Mouse (Mus musculus) G1E (cell line): ENCODE measurements at regions not wholly inside any gene's neighbourhood (a gene's known extent, or its start where the extent isn't known, plus 50 kb on each side); places are given as distances from the start of the nearest gene placed in this dataset.

Experiments
- ATAC-seq: 2 replicates; pipeline ENCODE4 v1.8.0; 2016; ENCODE audit warnings: mild to moderate bottlenecking; ENCODE audit not compliant: insufficient number of reproducible peaks, poor library complexity, low FRiP score, severe bottlenecking; ENCODE audit errors: extremely low read depth
- DNase-seq: peaks from one replicate; pipeline ENCODE4 v3.0.0; 2012; ENCODE audit warnings: low spot score
- H3K27me3 ChIP-seq: 2 replicates; pipeline ENCODE4 v1.6.1; 2012; ENCODE audit warnings: mild to moderate bottlenecking, low read length, inconsistent platforms; ENCODE audit not compliant: insufficient read depth
- H3K36me3 ChIP-seq: replicated peaks from 2 replicates; pipeline ENCODE3; 2012; ENCODE audit warnings: mild to moderate bottlenecking, inconsistent platforms
- H3K4me1 ChIP-seq: 2 replicates; pipeline ENCODE4 v1.6.1; 2012; ENCODE audit warnings: low read depth, low read length, inconsistent platforms, mixed read lengths; ENCODE audit not compliant: insufficient read depth
- H3K4me3 ChIP-seq: 2 replicates; pipeline ENCODE4 v1.5.1; 2012; ENCODE audit warnings: low read depth, mild to moderate bottlenecking, inconsistent platforms, low read length, moderate library complexity, mixed read lengths
- H3K9me3 ChIP-seq: replicated peaks from 2 replicates; pipeline ENCODE4 v1.6.1; 2012; ENCODE audit warnings: inconsistent platforms
- CTCF ChIP-seq: IDR thresholded peaks from 2 replicates; pipeline ENCODE4 v1.5.1; 2012; ENCODE audit warnings: low read depth, low read length, inconsistent platforms, mixed read lengths
- GATA1 ChIP-seq: IDR thresholded peaks from 2 replicates; pipeline ENCODE4 v1.6.1; 2012; ENCODE audit warnings: borderline replicate concordance, low read length, inconsistent platforms, mixed read lengths
- GATA2 ChIP-seq: IDR thresholded peaks from 2 replicates; pipeline ENCODE4 v1.6.1; 2012; ENCODE audit warnings: low read depth, low read length, inconsistent platforms, borderline replicate concordance
- POLR2AphosphoS5 ChIP-seq: IDR thresholded peaks from 2 replicates; pipeline ENCODE4 v1.6.1; 2012; ENCODE audit warnings: low read depth, low read length, inconsistent platforms; ENCODE audit not compliant: insufficient replicate concordance
- TAL1 ChIP-seq: conservative IDR thresholded peaks from 2 replicates; pipeline ENCODE4 v1.6.1; 2012; ENCODE audit warnings: low read depth, low read length, inconsistent platforms, mixed read lengths

- H3K9me3 ChIP-seq = peaks cover 40% of the 10 kb centered on the region
- no peaks in the 10 kb centered on the region for H3K4me1 ChIP-seq
- no peak for DNase-seq
- no peaks in the 10 kb centered on the region for H3K36me3 ChIP-seq
- ATAC-seq = no peak
- H3K27me3 ChIP-seq = no peaks in the 10 kb centered on the region
- H3K4me3 ChIP-seq = no peak overlapping the region
- TF ChIP-seq TAL1 (no peak), GATA2 (no peak), POLR2AphosphoS5 (no peak), GATA1 (no peak), CTCF (no peak)
These were observed 524.3 kb downstream of the Rnf144a start for GRCm38 (mm10) chr12:25890722-25891121.

GRCm38 (mm10) chr12:25883771-25884171, 531.3 kb downstream of the Rnf144a start:
- no peak for TF ChIP-seq POLR2AphosphoS5
- TF ChIP-seq GATA2 = no peak
- no peak for TF ChIP-seq GATA1
- no peak for TF ChIP-seq CTCF
- TF ChIP-seq TAL1 = no peak
- no peaks in the 10 kb centered on the region for H3K27me3 ChIP-seq
- peaks cover 31% of the 10 kb centered on the region for H3K9me3 ChIP-seq
- ATAC-seq (no peak), DNase-seq (no peak)
- H3K4me1 ChIP-seq = no peaks in the 10 kb centered on the region
- no peak overlapping the region for H3K4me3 ChIP-seq
- H3K36me3 ChIP-seq = no peaks in the 10 kb centered on the region

GRCm38 (mm10) chr12:25871816-25872215, 543.2 kb downstream of the Rnf144a start:
- no peak overlapping the region for H3K4me3 ChIP-seq
- no peaks in the 10 kb centered on the region for H3K4me1 ChIP-seq
- no peaks in the 10 kb centered on the region for H3K36me3 ChIP-seq
- TF ChIP-seq TAL1 (no peak), GATA1 (no peak), CTCF (no peak)
- H3K9me3 ChIP-seq = peaks cover 48% of the 10 kb centered on the region
- DNase-seq (no peak), ATAC-seq (no peak)
- H3K27me3 ChIP-seq = no peaks in the 10 kb centered on the region

GRCm38 (mm10) chr12:25871001-25871461, 544.0 kb downstream of the Rnf144a start:
- Histone ChIP-seq H3K4me1 (no peaks in the 10 kb centered on the region), H3K36me3 (no peaks in the 10 kb centered on the region), H3K4me3 (no peak overlapping the region), H3K27me3 (no peaks in the 10 kb centered on the region), H3K9me3 (peaks cover 44% of the 10 kb centered on the region)
- no peak for ATAC-seq
- TF ChIP-seq GATA2 (no peak), CTCF (no peak), TAL1 (no peak), GATA1 (no peak), POLR2AphosphoS5 (no peak)
- no peak for DNase-seq

- no peak for ATAC-seq
- H3K36me3 ChIP-seq = no peaks in the 10 kb centered on the region
These were observed 545.2 kb downstream of the Rnf144a start for GRCm38 (mm10) chr12:25869846-25870245.

GRCm38 (mm10) chr12:25865063-25865462, 550.0 kb downstream of the Rnf144a start:
- no peaks in the 10 kb centered on the region for H3K27me3 ChIP-seq
- H3K9me3 ChIP-seq = peaks cover 33% of the 10 kb centered on the region
- no peaks in the 10 kb centered on the region for H3K4me1 ChIP-seq
- ATAC-seq (no peak), DNase-seq (no peak)
- no peak for TF ChIP-seq GATA2
- TF ChIP-seq GATA1 = no peak
- TF ChIP-seq POLR2AphosphoS5 = no peak
- no peak for TF ChIP-seq CTCF
- TF ChIP-seq TAL1 = no peak
- H3K4me3 ChIP-seq = no peak overlapping the region
- H3K36me3 ChIP-seq = no peaks in the 10 kb centered on the region

More at GRCm38 (mm10) chr12:25869846-25870245, 545.2 kb downstream of the Rnf144a start:
- TF ChIP-seq GATA2 (no peak), CTCF (no peak), GATA1 (no peak), POLR2AphosphoS5 (no peak), TAL1 (no peak)
- no peak for DNase-seq
- Histone ChIP-seq H3K9me3 (peaks cover 42% of the 10 kb centered on the region), H3K4me1 (no peaks in the 10 kb centered on the region), H3K27me3 (no peaks in the 10 kb centered on the region), H3K4me3 (no peak overlapping the region)
